In genomic region chr8:93282349-93282748, GRCm38 (mm10) we compare ENCODE assay signal across 35 mouse cellular contexts. TPM values are rescaled to one million over a fixed set of nuclear protein-coding genes. Genes with fewer than 3 reads are reported as not detected.
DNase-seq lines count a peak whose midpoint lies in the region; ATAC-seq lines count a peak whose summit lies in the region.
"Had no signal": no experiment of that assay in that cellular context is flagged by ENCODE, and none has a peak within 500 bp of the region (broad histone marks: within the 10 kb centered on the region; RNA-seq: fewer than 3 reads in every experiment).

No protein-coding gene starts in this region.

- DNase-seq in adrenal gland, postnatal 14 days = peak; percentile 33
- DNase-seq in adrenal gland, adult 2 months = no peak
- DNase-seq in heart, adult 11 months = peak; percentile 75
- no peak for DNase-seq in cerebellum, postnatal 10 days
- DNase-seq: adrenal gland, adult 8-10 months; B cell, adult 2 months; cerebellum, adult 18-20 months; cerebellum, adult 9-10 months; cerebellum, postnatal 25 days; gastrocnemius, postnatal 25 days; heart, adult 2 months; kidney, adult 2 months had no signal

- no peaks in the 10 kb centered on the region for H3K4me1 ChIP-seq in heart, embryonic 11.5 days (ENCODE audit: control insufficient read depth, insufficient read depth, low read length)
- no peaks in the 10 kb centered on the region; the same call in none of the 2 replicates for H3K4me1 ChIP-seq in brown adipose tissue, adult 24 weeks (ENCODE audit: control insufficient read depth, insufficient read depth, insufficient read length, low read length)
- H3K4me1 ChIP-seq: embryonic facial prominence, embryonic 13.5 days; forebrain, embryonic 13.5 days; heart, embryonic 10.5 days; hindbrain, embryonic 12.5 days; hindbrain, embryonic 15.5 days had no signal

- ATAC-seq in heart, embryonic 11.5 days (replicated peaks; ENCODE audit: insufficient number of reproducible peaks, low FRiP score, low TSS enrichment) = no peak
- ATAC-seq: forebrain, embryonic 13.5 days; forebrain, embryonic 16.5 days; intestine, postnatal 0 days; Patski had no signal

- H3K9ac ChIP-seq in heart, embryonic 11.5 days (ENCODE audit: low read depth, low read length) = no peak overlapping the region
- H3K9ac ChIP-seq: embryonic facial prominence, embryonic 13.5 days; forebrain, embryonic 13.5 days; hindbrain, embryonic 12.5 days; hindbrain, embryonic 15.5 days had no signal

- H3K9me3 ChIP-seq in heart, embryonic 11.5 days (replicated peaks; ENCODE audit: control insufficient read depth, low read length) = no peaks in the 10 kb centered on the region
- H3K9me3 ChIP-seq: embryonic facial prominence, embryonic 13.5 days; forebrain, embryonic 10.5 days; forebrain, embryonic 13.5 days; heart, embryonic 10.5 days; hindbrain, embryonic 12.5 days; hindbrain, embryonic 15.5 days had no signal

- H3K27ac ChIP-seq in heart, embryonic 11.5 days (ENCODE audit: low read depth, low read length) = no peak overlapping the region
- peak overlapping the region; percentile 72 for H3K27ac ChIP-seq in brown adipose tissue, adult 24 weeks (replicated peaks; ENCODE audit: low read depth, low read length)
- H3K27ac ChIP-seq: embryonic facial prominence, embryonic 13.5 days; forebrain, embryonic 10.5 days; forebrain, embryonic 13.5 days; heart, adult 2 months; heart, embryonic 10.5 days; hindbrain, embryonic 12.5 days; hindbrain, embryonic 15.5 days had no signal

- no peaks in the 10 kb centered on the region for H3K36me3 ChIP-seq in heart, embryonic 11.5 days (ENCODE audit: control insufficient read depth, insufficient read depth, low read length)
- H3K36me3 ChIP-seq: embryonic facial prominence, embryonic 13.5 days; forebrain, embryonic 10.5 days; G1E; heart, embryonic 10.5 days; hindbrain, embryonic 12.5 days; hindbrain, embryonic 15.5 days had no signal

- H3K4me2 ChIP-seq in heart, embryonic 11.5 days = no peak overlapping the region
- H3K4me2 ChIP-seq: embryonic facial prominence, embryonic 13.5 days; forebrain, embryonic 13.5 days; hindbrain, embryonic 12.5 days; hindbrain, embryonic 15.5 days had no signal

- no peak overlapping the region for H3K4me3 ChIP-seq in heart, embryonic 11.5 days (ENCODE audit: low read depth, low read length)
- H3K4me3 ChIP-seq in brown adipose tissue, adult 24 weeks (ENCODE audit: insufficient read depth, low read depth, low read length) = no peak overlapping the region
- H3K4me3 ChIP-seq: embryonic facial prominence, embryonic 13.5 days; forebrain, embryonic 10.5 days; forebrain, embryonic 13.5 days; heart, adult 2 months; heart, embryonic 10.5 days; hindbrain, embryonic 12.5 days; hindbrain, embryonic 15.5 days had no signal

- H3K27me3 ChIP-seq in heart, embryonic 11.5 days (ENCODE audit: control insufficient read depth, insufficient read depth, low read length) = no peaks in the 10 kb centered on the region
- H3K27me3 ChIP-seq: embryonic facial prominence, embryonic 13.5 days; forebrain, embryonic 13.5 days; hindbrain, embryonic 12.5 days; hindbrain, embryonic 15.5 days; Patski had no signal

- WGBS in heart, embryonic 11.5 days (ENCODE audit: insufficient replicate concordance) = 78% methylated on average over 3 of the region's 3 CpGs

RNA-seq across cellular contexts. Expression of gene Ces1f, which starts 2.8 kb away (rescaled TPM):
- 7.9 and 13.1 TPM in 2 replicates for total RNA-seq in adrenal gland, postnatal 14 days (2021)
- total RNA-seq in adrenal gland, adult 2 months (2021) = 10 to 100 TPM; 18.4 to 50.5 TPM
- polyA plus RNA-seq in adrenal gland, adult 2 months (2012; rRNA removed) = 2.7 and 5.3 TPM in 2 replicates
- polyA plus RNA-seq in heart, embryonic 11.5 days (2014; fragmentation: Nextera tagmentation; extraction: Ambion mirVana) = not detected in 2 replicates
- polyA plus RNA-seq in brown adipose tissue, adult 24 weeks (2012; ENCODE audit: insufficient read depth, insufficient read length, missing spikeins) = 56.1 and 58.5 TPM in 2 replicates
- total RNA-seq: CH12.LX; common myeloid progenitor, adult 5-6 weeks; G1E; hematopoietic stem cell, adult 5-6 weeks had no signal
- polyA plus RNA-seq: brain, embryonic 14.5 days; embryonic facial prominence, embryonic 13.5 days; forebrain, embryonic 10.5 days; forebrain, embryonic 13.5 days; forebrain, embryonic 16.5 days; G1E; heart, embryonic 10.5 days; heart, embryonic 14.5 days; heart, postnatal 0 days; hindbrain, embryonic 12.5 days; hindbrain, embryonic 15.5 days; intestine, embryonic 14.5 days; Patski had no signal

RNA-seq across cellular contexts. Expression of gene Ces1e, which starts 52.9 kb away (rescaled TPM):
- 1.8 TPM in 1 of 2 replicates, not detected in the other for total RNA-seq in adrenal gland, postnatal 14 days (2021)
- under 1 TPM in 1 of 2 experiments, not detected in 1; 0.26 TPM for total RNA-seq in adrenal gland, adult 2 months (2021)
- not detected in 2 replicates for polyA plus RNA-seq in adrenal gland, adult 2 months (2012; rRNA removed)
- 0.65 TPM in 1 of 2 replicates, not detected in the other for polyA plus RNA-seq in heart, embryonic 11.5 days (2014; fragmentation: Nextera tagmentation; extraction: Ambion mirVana)
- polyA plus RNA-seq in brown adipose tissue, adult 24 weeks (2012; ENCODE audit: insufficient read depth, insufficient read length, missing spikeins) = not detected in 2 replicates
- total RNA-seq: adrenal gland, adult 8-10 months; CH12.LX; common myeloid progenitor, adult 5-6 weeks; G1E; hematopoietic stem cell, adult 5-6 weeks had no signal
- polyA plus RNA-seq: brain, embryonic 14.5 days; embryonic facial prominence, embryonic 13.5 days; forebrain, embryonic 10.5 days; forebrain, embryonic 13.5 days; forebrain, embryonic 16.5 days; frontal cortex, adult 2 months; G1E; heart, embryonic 10.5 days; hindbrain, embryonic 12.5 days; hindbrain, embryonic 15.5 days; Patski had no signal

RNA-seq across cellular contexts. Expression of gene Ces1g, which starts 54.8 kb away (rescaled TPM):
- 0.34 and 6.1 TPM in 2 replicates for total RNA-seq in adrenal gland, postnatal 14 days (2021)
- total RNA-seq in adrenal gland, adult 2 months (2021) = under 1 TPM in 1 of 2 experiments, not detected in 1; 0.72 TPM
- polyA plus RNA-seq in adrenal gland, adult 2 months (2012; rRNA removed) = 0.04 TPM in 1 of 2 replicates, not detected in the other
- polyA plus RNA-seq in heart, embryonic 11.5 days (2014; fragmentation: Nextera tagmentation; extraction: Ambion mirVana) = not detected in 2 replicates
- polyA plus RNA-seq in brown adipose tissue, adult 24 weeks (2012; ENCODE audit: insufficient read depth, insufficient read length, missing spikeins) = not detected in 2 replicates
- total RNA-seq: CH12.LX; common myeloid progenitor, adult 5-6 weeks; gastrocnemius, adult 8-10 months; gastrocnemius, postnatal 25 days; heart, adult 2 months; heart, postnatal 25 days; hematopoietic stem cell, adult 5-6 weeks had no signal
- polyA plus RNA-seq: brain, embryonic 14.5 days; embryonic facial prominence, embryonic 13.5 days; forebrain, embryonic 10.5 days; forebrain, embryonic 13.5 days; forebrain, embryonic 16.5 days; frontal cortex, adult 2 months; G1E; gonadal fat pad, adult 2 months; heart, adult 2 months; heart, embryonic 10.5 days; heart, embryonic 14.5 days; heart, postnatal 0 days; hindbrain, embryonic 12.5 days; hindbrain, embryonic 15.5 days; intestine, postnatal 0 days had no signal

Comparison
In these comparisons a context has a peak if more than half of its experiments do, and no peak if none do; other contexts are left out.
1. DNase-seq: peak in adrenal gland, postnatal 14 days (single experiment) and heart, adult 11 months (single experiment); none in adrenal gland, adult 2 months (single experiment) and cerebellum, postnatal 10 days (0 of 2).